Mouse (Mus musculus): ENCODE measurements around the gene Polr2l.
A peak's percentile ranks its signal among the peaks of the same experiment; 100 is the strongest.
"Not testable (repeated sequence)": the region's sequence is repeated elsewhere in the genome, so short reads cannot be mapped to it uniquely, and the experiment has no call there.

Gene Polr2l

GRCm38 (mm10) chr7:141447110-141447991 is 27.6 kb downstream of the Polr2l start, which contains the start of gene Rplp2:
Gene Rplp2, plus strand, starts transcription at chr7:141447370.
- peak; percentile 89 for DNase-seq (ENCODE audit: low spot score)

- not testable (repeated sequence) for DNase-seq (ENCODE audit: low spot score)
Observed at GRCm38 (mm10) chr7:141446374-141446773, 28.6 kb downstream of the Polr2l start.

- peak; percentile 67 for DNase-seq (ENCODE audit: low spot score)
Observed at GRCm38 (mm10) chr7:141443828-141444237, 31.1 kb downstream of the Polr2l start, which contains the start of gene Pidd1. Gene Pidd1, minus strand, starts transcription at chr7:141444025.

GRCm38 (mm10) chr7:141443081-141443821 is 31.7 kb downstream of the Polr2l start:
- no peak for DNase-seq (ENCODE audit: low spot score)

GRCm38 (mm10) chr7:141442199-141442598 is 32.7 kb downstream of the Polr2l start:
- DNase-seq (ENCODE audit: low spot score): no peak

GRCm38 (mm10) chr7:141441460-141441859 is 33.5 kb downstream of the Polr2l start:
- DNase-seq (ENCODE audit: low spot score): no peak

- DNase-seq (ENCODE audit: low spot score): no peak
Observed at GRCm38 (mm10) chr7:141440613-141441012, 34.3 kb downstream of the Polr2l start.

GRCm38 (mm10) chr7:141439811-141440210 is 35.1 kb downstream of the Polr2l start:
- DNase-seq (ENCODE audit: low spot score): no peak

GRCm38 (mm10) chr7:141439140-141439679 is 35.7 kb downstream of the Polr2l start:
- DNase-seq (ENCODE audit: low spot score): no peak

- no peak for DNase-seq (ENCODE audit: low spot score)
Observed at GRCm38 (mm10) chr7:141438201-141438968, 36.5 kb downstream of the Polr2l start.

GRCm38 (mm10) chr7:141437178-141438120 is 37.5 kb downstream of the Polr2l start, which contains the start of gene Slc25a22:
Gene Slc25a22, minus strand, starts transcription at chr7:141437892.
- DNase-seq (ENCODE audit: low spot score): peak; percentile 81

GRCm38 (mm10) chr7:141436523-141436892 is 38.4 kb downstream of the Polr2l start:
- no peak for DNase-seq (ENCODE audit: low spot score)

GRCm38 (mm10) chr7:141435856-141436522 is 38.9 kb downstream of the Polr2l start:
- DNase-seq (ENCODE audit: low spot score): no peak

GRCm38 (mm10) chr7:141435129-141435855 is 39.6 kb downstream of the Polr2l start:
- no peak for DNase-seq (ENCODE audit: low spot score)

GRCm38 (mm10) chr7:141434464-141434863 is 40.5 kb downstream of the Polr2l start:
- DNase-seq (ENCODE audit: low spot score): no peak

- no peak for DNase-seq (ENCODE audit: low spot score)
Observed at GRCm38 (mm10) chr7:141433517-141434400, 41.2 kb downstream of the Polr2l start.

- no peak for DNase-seq (ENCODE audit: low spot score)
Observed at GRCm38 (mm10) chr7:141432741-141433516, 42.0 kb downstream of the Polr2l start.

Data from urinary bladder, postnatal 25 days (tissue).